23 mouse cellular contexts compared by ENCODE assay signal in genomic region chr14:11819326-11819725, GRCm38 (mm10).
A peak's percentile ranks its signal among the peaks of the same experiment; 100 is the strongest.
DNase-seq lines count a peak whose midpoint lies in the region; ATAC-seq and TF ChIP-seq lines count a peak whose summit lies in the region.
"Had no signal": no experiment of that assay in that cellular context is flagged by ENCODE, and none has a peak within 500 bp of the region (broad histone marks: within the 10 kb centered on the region; RNA-seq: fewer than 3 reads in every experiment).

No protein-coding gene starts in this region.

- WGBS in heart, adult 2 months = 74% methylated on average over 2 of the region's 2 CpGs
- WGBS in midbrain, embryonic 11.5 days = 83% methylated on average over 2 of the region's 2 CpGs
- WGBS in midbrain, embryonic 13.5 days = 86% methylated on average over 2 of the region's 2 CpGs
- WGBS in heart, embryonic 12.5 days = 81% methylated on average over 2 of the region's 2 CpGs

- TF ChIP-seq POLR2A in heart, adult 2 months (IDR thresholded peaks at IDR 0.05; ENCODE audit: insufficient read depth, low read depth, low read length) = no peak

- no peak overlapping the region for H3K4me2 ChIP-seq in midbrain, embryonic 11.5 days
- no peak overlapping the region for H3K4me2 ChIP-seq in midbrain, embryonic 13.5 days (replicated peaks)
- H3K4me2 ChIP-seq in heart, embryonic 12.5 days = no peak overlapping the region
- H3K4me2 ChIP-seq: limb, embryonic 13.5 days; liver, embryonic 15.5 days had no signal

- peaks cover 8% of the 10 kb centered on the region for H3K4me1 ChIP-seq in heart, adult 2 months (ENCODE audit: control insufficient read depth, insufficient read depth, low read length)
- no peaks in the 10 kb centered on the region for H3K4me1 ChIP-seq in midbrain, embryonic 11.5 days (ENCODE audit: control insufficient read depth, insufficient read depth, low read length)
- H3K4me1 ChIP-seq in midbrain, embryonic 13.5 days (replicated peaks) = peaks cover 28% of the 10 kb centered on the region
- peaks cover 3% of the 10 kb centered on the region; the same call in 1 of the 2 replicates for H3K4me1 ChIP-seq in heart, embryonic 12.5 days (replicated peaks)
- H3K4me1 ChIP-seq: liver, embryonic 15.5 days had no signal

- peaks cover 8% of the 10 kb centered on the region for H3K79me2 ChIP-seq in heart, adult 2 months (replicated peaks; ENCODE audit: control insufficient read depth, insufficient read depth, low read length)

- H3K9me3 ChIP-seq in midbrain, embryonic 11.5 days (ENCODE audit: control insufficient read depth, low read length) = no peaks in the 10 kb centered on the region
- H3K9me3 ChIP-seq in midbrain, embryonic 13.5 days = no peaks in the 10 kb centered on the region
- H3K9me3 ChIP-seq in heart, embryonic 12.5 days (replicated peaks) = no peaks in the 10 kb centered on the region
- H3K9me3 ChIP-seq: forebrain, embryonic 10.5 days; limb, embryonic 13.5 days; liver, embryonic 15.5 days had no signal

- no peak for TF ChIP-seq EP300 in heart, adult 2 months (IDR thresholded peaks at IDR 0.05; ENCODE audit: insufficient read depth, low read depth, low read length)

- H3K27ac ChIP-seq in heart, adult 2 months = no peak overlapping the region
- no peak overlapping the region for H3K27ac ChIP-seq in left cerebral cortex, adult 2 months
- no peak overlapping the region for H3K27ac ChIP-seq in midbrain, embryonic 11.5 days (ENCODE audit: low read depth, low read length)
- H3K27ac ChIP-seq in midbrain, embryonic 13.5 days = no peak overlapping the region
- H3K27ac ChIP-seq in heart, embryonic 12.5 days (ENCODE audit: poor library complexity, severe bottlenecking) = no peak overlapping the region
- H3K27ac ChIP-seq: forebrain, embryonic 10.5 days; limb, embryonic 13.5 days; liver, embryonic 15.5 days had no signal

- no peak for DNase-seq in heart, adult 2 months
- DNase-seq in heart, postnatal 14 days = no peak
- no peak for DNase-seq in left cerebral cortex, adult 2 months (ENCODE audit: extremely low spot score in 1 of 2, low spot score in 2 of 2)
- DNase-seq in left cerebral cortex, adult 11 months (ENCODE audit: low spot score) = no peak
- peak; percentile 71 for DNase-seq in midbrain, embryonic 11.5 days (ENCODE audit: low spot score, missing footprints)
- DNase-seq in retina, postnatal 1 day = peak; percentile 27
- DNase-seq: adrenal gland, postnatal 10 days; B cell, adult 2 months; cerebellum, adult 9-10 months; heart, postnatal 10 days; kidney, adult 8-10 months; kidney, postnatal 14 days; layer of hippocampus, postnatal 36 days; lung, postnatal 4 days; right cerebral cortex, postnatal 25 days; spleen, adult 18-20 months had no signal

- intact Hi-C loops in heart, adult 2 months (cut with DNase I) = loop anchor here (5.0 kb wide), 1 partner anchor 113 kb away; no protein-coding TSS in a partner anchor
- intact Hi-C loops in heart, postnatal 14 days (cut with DNase I) = no loop called here
- intact Hi-C loops in left cerebral cortex, adult 2 months (cut with DNase I) = no loop called here

- peak; percentile 63 for TF ChIP-seq CTCF in heart, adult 2 months (IDR thresholded peaks at IDR 0.05)
- peak; percentile 28 for TF ChIP-seq CTCF in left cerebral cortex, adult 2 months (IDR thresholded peaks at IDR 0.05)

- H3K9ac ChIP-seq in heart, adult 2 months (ENCODE audit: low read depth, low read length) = no peak overlapping the region
- no peak overlapping the region for H3K9ac ChIP-seq in midbrain, embryonic 11.5 days (ENCODE audit: low read length)
- no peak overlapping the region for H3K9ac ChIP-seq in midbrain, embryonic 13.5 days (replicated peaks)
- no peak overlapping the region for H3K9ac ChIP-seq in heart, embryonic 12.5 days
- H3K9ac ChIP-seq: limb, embryonic 13.5 days; liver, embryonic 15.5 days had no signal

- H3K36me3 ChIP-seq in heart, adult 2 months (ENCODE audit: control insufficient read depth, insufficient read depth, low read length) = peaks cover 10% of the 10 kb centered on the region
- no peaks in the 10 kb centered on the region for H3K36me3 ChIP-seq in midbrain, embryonic 11.5 days (ENCODE audit: control insufficient read depth, insufficient read depth, low read length)
- no peaks in the 10 kb centered on the region for H3K36me3 ChIP-seq in midbrain, embryonic 13.5 days
- H3K36me3 ChIP-seq in heart, embryonic 12.5 days = no peaks in the 10 kb centered on the region
- H3K36me3 ChIP-seq: forebrain, embryonic 10.5 days; G1E; limb, embryonic 13.5 days; liver, embryonic 15.5 days had no signal

- H3K27me3 ChIP-seq in heart, adult 2 months (ENCODE audit: control insufficient read depth, insufficient read depth, low read length) = no peaks in the 10 kb centered on the region
- H3K27me3 ChIP-seq in midbrain, embryonic 11.5 days (ENCODE audit: control insufficient read depth, insufficient read depth, low read length) = no peaks in the 10 kb centered on the region
- no peaks in the 10 kb centered on the region for H3K27me3 ChIP-seq in midbrain, embryonic 13.5 days
- H3K27me3 ChIP-seq in heart, embryonic 12.5 days (replicated peaks) = no peaks in the 10 kb centered on the region
- H3K27me3 ChIP-seq: CH12.LX; limb, embryonic 13.5 days; liver, embryonic 15.5 days had no signal

- no peak for ATAC-seq in midbrain, embryonic 11.5 days (ENCODE audit: low FRiP score)
- ATAC-seq in midbrain, embryonic 13.5 days = no peak
- no peak for ATAC-seq in heart, embryonic 12.5 days (ENCODE audit: insufficient number of reproducible peaks, low FRiP score)

- H3K4me3 ChIP-seq in heart, adult 2 months = no peak overlapping the region
- no peak overlapping the region for H3K4me3 ChIP-seq in left cerebral cortex, adult 2 months
- no peak overlapping the region for H3K4me3 ChIP-seq in midbrain, embryonic 11.5 days (ENCODE audit: low read depth, low read length)
- H3K4me3 ChIP-seq in midbrain, embryonic 13.5 days (replicated peaks) = no peak overlapping the region
- no peak overlapping the region for H3K4me3 ChIP-seq in heart, embryonic 12.5 days
- H3K4me3 ChIP-seq: forebrain, embryonic 10.5 days; limb, embryonic 13.5 days; liver, embryonic 15.5 days had no signal

Comparison
In these comparisons a context has a peak if more than half of its experiments do, and no peak if none do; other contexts are left out.
1. DNase-seq: peak in midbrain, embryonic 11.5 days (single experiment) and retina, postnatal 1 day (single experiment); none in heart, adult 2 months (0 of 2), heart, postnatal 14 days (0 of 2), left cerebral cortex, adult 2 months (0 of 2) and left cerebral cortex, adult 11 months (single experiment).